Mouse (Mus musculus): ENCODE measurements at regions not wholly inside any gene's neighbourhood (a gene's known extent, or its start where the extent isn't known, plus 50 kb on each side); places are given as distances from the start of the nearest gene placed in this dataset.

- no peak for DNase-seq
Measured at GRCm38 (mm10) chr6:82860485-82860884, 79.1 kb downstream of the Sema4f start.

- DNase-seq: no peak
Measured at GRCm38 (mm10) chr6:82856218-82856617, 82.0 kb upstream of the Hk2 start.

DNA sequence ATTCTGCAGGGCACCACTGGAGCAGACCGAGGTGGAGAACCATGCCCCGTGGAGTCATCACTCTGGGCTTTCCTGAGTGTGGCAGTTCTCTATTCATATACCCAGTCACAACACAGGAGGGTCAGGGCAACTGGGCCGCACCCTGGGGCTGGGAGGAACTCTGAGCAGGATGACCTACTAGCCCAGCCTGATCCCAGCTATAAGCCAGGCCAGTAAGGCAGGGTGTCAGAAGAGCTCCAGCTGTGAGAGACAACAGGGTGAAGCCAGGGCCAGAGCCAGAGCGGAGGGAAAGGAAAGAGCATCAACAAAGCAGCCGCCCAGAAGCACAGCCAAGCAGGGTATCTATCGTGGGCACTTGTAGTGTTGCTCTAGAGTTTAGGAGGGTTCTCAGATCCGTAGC is 81.1 kb upstream of the Hk2 start:
- DNase-seq: peak; percentile 47 to 67

GRCm38 (mm10) chr6:82854780-82855179 is 80.5 kb upstream of the Hk2 start:
- no peak for DNase-seq

- peak; percentile 76 to 88 for DNase-seq
Measured at GRCm38 (mm10) chr6:82854338-82854737, 80.1 kb upstream of the Hk2 start.

- DNase-seq: no peak
Measured at GRCm38 (mm10) chr6:82853076-82853475, 78.8 kb upstream of the Hk2 start.

DNA sequence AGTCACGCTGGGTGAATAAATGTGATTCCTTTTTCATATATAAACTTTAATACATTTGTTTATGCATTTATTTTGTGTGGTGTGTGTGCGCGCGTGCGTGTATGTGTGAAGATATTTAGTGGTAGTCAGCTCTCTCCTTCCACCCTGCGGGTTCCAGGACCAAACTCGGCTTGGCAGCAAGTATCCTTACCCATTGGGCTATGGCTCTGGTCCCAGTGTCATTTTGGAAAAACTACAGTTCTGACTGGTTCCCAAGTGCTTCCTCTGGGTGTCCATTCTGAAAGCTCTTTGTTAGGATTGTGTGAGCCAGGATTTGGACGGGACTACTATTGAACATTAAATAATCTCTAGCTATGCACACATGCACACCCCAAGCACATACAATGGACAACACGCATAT is 76.3 kb upstream of the Hk2 start:
- no peak for DNase-seq

DNA sequence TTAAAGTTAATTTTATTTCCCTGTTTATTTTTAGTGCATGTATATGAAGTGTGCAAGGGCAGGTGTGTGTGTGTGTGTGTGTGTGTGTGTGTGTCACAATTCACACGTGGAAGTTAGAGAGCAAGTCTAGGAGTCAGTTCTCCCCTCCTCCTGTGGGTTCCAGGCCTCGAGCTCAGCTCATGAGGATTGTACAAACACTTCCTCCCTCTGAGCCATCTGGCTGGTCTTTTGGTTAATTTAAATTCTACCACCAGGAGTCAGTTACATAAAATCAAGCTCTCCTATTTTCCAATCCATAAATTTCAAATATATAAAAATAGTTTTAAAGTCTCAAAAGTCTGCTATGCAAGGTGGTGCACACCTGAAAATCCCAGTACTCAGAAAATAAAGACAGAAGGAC is 73.3 kb upstream of the Hk2 start:
- no peak for DNase-seq

DNA sequence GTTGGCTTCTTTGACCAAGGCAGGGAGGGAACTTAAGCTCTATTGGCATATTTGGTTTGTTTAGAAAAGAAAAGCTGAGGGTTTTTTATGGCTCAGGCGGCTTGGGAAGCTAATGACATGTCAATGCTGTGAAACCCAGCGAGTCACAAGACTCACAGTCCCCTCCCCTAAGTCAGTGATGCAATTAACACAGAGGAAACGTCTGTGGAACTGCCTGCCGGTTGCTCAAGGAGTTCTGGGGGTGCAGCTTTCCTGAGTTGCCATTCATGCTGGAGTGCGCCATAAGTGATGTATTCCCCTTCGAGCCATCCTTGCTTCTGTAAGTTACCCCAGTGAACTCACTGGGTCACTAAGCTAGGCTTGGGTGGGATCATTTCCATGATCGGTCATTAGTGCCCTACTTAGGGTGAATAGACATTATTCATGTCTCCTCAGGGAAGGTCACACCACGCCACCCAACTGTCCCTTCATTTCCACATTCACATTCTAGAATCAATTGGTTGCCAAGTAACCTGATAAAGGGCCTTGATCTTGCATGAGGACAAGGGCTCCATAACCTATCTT is 72.4 kb upstream of the Hk2 start:
- no peak for DNase-seq

DNA sequence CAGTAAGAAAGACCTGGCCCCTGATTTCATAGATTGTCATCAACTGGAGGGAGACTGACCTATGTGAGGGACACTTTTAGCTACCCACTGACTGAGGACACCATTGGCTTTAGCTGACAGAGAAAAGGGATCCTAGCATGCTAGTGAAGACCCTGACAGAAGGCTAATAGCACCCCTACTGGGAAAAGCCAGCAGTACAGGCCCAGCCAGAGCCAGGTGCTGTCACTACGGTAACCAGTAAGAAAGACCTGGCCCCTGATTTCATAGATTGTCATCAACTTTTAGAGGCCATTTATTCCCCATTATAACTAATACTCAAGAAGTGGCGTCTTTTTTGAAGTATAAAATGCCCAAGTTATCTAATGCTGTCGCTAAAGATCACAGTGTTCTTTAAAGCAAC is 70.2 kb upstream of the Hk2 start:
- DNase-seq: peak in 1 of 2 experiments; percentile 23

DNA sequence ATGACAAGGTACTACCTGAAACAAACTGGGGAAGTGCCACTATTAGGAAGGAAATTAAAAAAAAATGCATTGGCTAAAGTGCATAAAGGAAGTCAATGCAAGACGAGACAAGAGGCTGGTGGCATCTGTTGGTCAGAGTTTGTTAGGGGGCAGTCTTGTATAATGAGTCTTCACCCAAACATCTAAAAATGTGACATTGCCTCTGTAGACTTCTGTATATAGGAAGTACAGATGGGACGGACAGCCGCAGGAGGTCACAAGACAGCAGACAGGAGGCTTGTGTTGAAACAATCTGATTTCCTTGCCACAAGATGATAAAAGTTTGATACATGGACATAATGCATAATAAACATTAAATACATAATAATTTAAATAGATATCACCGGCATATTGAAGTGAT is 69.6 kb upstream of the Hk2 start:
- no peak for DNase-seq

- DNase-seq: no peak
Measured at GRCm38 (mm10) chr6:82837246-82837645, 63.0 kb upstream of the Hk2 start.

DNA sequence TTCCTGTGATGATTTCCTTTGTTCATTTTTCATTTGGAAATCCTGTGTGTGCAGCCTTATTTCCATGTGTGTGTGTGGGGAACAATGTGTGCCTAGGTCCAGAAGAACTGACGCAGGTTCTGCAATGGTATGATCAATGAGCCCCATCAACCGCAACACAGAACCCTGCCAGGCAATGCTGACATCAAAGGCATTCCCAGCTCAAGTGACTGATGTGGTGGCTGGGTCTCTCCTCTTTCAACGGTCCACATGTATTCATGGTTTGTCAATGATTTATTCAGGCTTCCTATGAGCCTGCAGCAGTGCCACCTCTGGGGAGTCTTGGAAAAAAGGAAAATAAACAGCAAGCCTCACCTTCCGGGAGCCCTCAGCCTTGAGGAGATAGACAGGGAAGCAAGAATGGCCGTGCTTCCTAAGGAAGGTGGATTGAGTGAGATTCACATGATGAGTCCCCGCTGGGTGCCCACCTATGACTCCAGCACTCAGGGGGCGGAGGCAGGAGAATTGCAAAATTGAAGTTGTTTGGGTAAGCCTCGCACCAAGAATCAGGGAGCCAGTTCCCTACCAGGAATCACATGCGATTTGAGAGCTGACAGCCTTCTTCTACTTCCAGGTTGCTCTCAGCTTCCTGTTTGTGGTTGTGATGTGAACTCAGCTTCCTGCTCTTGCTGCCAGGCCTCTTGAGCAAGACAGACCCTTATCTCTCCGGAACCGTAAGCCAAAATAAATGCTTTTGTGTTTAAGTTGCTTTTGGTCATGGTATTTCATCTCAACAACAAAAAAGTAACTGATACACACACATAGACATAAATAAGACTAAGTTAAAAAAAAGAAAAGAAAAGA is 61.2 kb upstream of the Hk2 start:
- no peak for DNase-seq

DNA sequence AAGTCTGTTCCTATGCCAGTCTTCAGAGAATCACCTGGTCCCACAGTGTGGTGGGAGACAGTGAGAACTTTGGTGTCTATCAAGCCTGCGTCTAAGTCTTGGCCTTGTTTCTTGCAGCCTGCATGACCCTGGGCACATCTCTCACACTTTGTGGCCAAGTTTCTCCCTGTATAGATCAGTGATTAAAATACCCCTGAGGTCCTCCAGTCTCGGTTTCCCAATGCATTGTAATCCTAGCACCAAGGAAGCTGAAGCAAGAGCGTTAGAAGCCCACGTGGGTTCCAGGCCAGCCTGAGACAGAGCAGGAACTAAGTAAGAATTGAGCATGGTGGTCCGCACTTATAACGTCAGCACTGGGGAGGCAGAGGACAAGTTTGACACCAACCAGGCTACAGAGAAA is 59.6 kb upstream of the Hk2 start:
- no peak for DNase-seq

DNA sequence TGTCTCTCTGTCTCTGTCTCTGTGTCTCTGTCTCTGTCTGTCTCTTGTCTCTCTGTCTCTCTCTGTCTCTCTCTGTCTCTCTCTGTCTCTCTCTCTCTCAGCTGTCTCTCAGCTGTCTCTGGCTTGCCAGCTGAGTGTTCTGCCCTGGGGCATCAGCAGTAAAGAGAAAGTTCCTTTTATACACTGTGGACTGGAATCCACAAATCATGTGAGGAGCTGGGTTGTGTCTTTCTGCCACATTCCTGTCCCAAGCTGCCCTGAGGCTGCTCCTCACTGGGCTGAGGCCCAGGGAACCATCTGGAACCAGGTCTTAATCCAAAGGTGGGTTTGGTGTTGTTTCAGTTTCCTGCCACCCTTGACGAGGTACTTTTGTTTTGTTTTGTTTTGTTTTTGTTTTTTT is 57.0 kb upstream of the Hk2 start:
- DNase-seq: peak in 1 of 2 experiments; percentile 19

DNA sequence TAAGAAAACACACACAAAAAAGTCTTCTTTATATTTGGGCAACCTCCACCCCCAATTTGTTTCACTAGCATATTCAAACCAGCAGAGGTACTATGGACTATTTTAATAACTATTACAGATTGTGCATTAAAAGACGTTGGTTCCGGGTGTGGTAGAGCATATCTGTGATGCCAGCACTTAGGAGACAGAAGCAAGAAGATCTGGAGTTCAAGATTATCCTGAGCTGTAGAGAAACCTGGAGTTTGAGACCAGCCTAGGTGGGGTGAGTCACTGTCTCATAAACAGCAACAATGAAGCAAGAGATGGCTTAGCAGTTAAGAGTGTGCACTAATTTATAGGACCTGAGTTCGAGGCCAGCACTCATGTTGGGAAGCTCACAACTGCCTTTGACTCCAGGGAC is 50.4 kb upstream of the Hk2 start:
- DNase-seq: no peak

- peak; percentile 15 to 48 for DNase-seq
Measured at GRCm38 (mm10) chr6:82824240-82824639, 50.0 kb upstream of the Hk2 start.

Data from heart, adult 18-20 months (tissue).